Mouse (Mus musculus) adipose tissue, adult 10 weeks (tissue): Measurements from ENCODE around the gene Rp9. TPM values are rescaled to one million over a fixed set of nuclear protein-coding genes. Genes with fewer than 3 reads are reported as not detected.

ENCODE experiments used
- polyA plus RNA-seq: library from polyadenylated mRNA; stranded (reverse); fragments of 350-450 nt; fragmentation: Illumina TruSeq; extraction: RNeasy Lipid Tissue Mini Kit (QIAGEN cat#74804); gene quantifications from one replicate; pipeline ENCODE4 v1.2.3, GENCODE M21; 2014; ENCODE audit warnings: low read depth, low replicate concordance

Rp9 gene
- 44.5 TPM for polyA plus RNA-seq

DNA sequence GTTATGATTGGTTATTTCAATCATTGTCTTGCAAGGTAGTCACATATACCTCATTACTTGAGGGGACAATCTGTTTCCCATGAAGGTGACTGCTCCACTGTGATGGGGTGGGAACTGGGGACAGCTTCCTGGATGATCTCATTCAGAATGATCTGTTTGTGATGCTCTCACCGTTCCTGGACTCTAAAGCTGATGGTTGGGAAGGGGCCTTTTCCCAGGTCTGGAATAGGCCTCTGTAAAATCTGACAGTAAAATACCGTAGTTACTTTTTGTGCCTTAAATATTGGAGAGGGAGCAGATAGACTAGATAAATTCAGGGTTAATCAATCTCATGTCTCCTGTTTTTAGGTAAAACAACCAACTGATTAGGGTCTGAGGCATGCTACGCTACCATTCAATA, at the start of gene Rp9:
Gene Rp9 (minus strand): TSS at position 101 of the 400 bp plus-strand sequence.

DNA sequence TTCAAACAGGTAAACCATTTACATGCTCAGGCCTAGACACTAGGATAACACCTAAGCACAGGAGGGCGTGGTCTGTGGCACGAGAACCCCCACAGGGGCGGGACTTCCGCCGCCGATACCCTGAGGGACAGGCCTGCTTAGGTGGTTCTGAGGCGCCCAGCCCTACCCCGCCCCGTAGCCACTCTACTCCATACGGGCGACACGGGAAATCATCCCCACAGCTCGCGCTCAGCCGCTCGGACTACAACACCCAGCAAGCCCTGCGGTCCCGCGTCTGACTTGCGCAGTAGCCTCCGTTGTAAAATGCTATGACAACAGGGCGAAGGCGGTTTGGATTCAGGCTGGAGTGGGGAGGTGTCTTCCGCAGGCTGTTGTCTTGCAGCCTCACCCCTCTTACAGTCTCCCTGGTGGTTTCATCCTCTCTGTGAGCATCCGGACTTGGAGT, 5.9 kb upstream of the Rp9 start, which contains the start of gene Bbs9:
Gene Bbs9 (plus strand): TSS at position 292 of the 445 bp plus-strand sequence.

DNA sequence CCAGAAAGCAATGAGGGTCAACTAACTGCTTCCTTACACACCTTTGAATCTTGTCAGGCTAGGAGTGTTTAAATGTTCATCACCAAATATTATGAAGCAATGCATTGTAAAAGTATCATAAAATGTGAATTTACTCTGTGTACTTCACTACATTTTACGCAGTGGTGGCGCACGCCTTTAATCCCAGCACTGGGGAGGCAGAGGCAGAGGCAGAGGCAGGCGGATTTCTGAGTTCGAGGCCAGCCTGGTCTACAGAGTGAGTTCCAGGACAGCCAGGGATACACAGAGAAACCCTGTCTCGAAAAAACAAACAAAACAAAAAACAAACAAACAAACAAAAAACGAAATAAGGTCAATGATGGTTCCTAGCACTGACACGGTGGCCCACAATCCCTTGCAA, 15.6 kb downstream of the Rp9 start, which contains the start of gene Gm17545:
Gene Gm17545 (plus strand): TSS at position 301 of the 400 bp plus-strand sequence.

DNA sequence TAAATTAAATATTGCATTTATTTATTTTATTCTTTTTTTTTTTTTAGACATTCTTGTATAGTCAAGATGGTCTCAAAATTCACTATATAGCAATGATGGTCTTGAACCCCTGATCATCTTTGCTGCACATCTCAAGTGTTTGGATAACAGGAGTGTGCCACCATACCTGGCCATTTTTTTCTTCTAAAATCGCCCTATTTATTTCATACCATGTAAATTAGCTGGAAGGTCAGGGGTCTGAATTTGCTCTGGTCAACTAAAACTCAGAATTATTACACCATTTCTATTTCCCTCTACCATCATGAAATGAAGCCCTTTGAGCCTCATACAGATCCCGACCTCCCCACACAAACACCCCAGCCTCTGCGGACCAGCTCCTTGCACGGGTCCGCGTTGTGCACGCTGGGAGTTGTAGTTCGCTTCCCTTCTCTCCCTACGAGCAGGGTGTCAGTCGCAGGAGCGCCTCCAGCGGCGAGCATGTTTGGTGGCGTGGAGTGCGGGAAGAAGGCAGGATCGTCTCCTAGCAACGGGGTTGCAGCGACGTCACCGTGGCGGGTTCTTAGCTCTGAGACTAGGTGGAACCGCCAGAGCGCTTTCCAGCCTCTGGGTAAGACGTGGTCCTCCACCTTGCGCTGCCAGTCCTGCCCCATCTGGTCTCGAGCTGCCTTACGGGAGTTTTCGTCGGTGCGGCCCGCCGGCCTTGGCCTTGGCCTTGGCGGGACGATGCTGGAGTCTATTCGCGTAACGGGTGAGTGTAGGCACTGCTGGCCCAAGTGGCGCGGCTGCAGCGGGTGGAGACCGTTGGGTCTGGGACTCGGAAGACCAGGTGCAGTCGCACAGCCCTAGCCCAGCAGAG, 58.3 kb downstream of the Rp9 start, which contains the start of gene 9530077C05Rik:
Gene 9530077C05Rik (plus strand): TSS at position 512 of the 856 bp plus-strand sequence.

DNA sequence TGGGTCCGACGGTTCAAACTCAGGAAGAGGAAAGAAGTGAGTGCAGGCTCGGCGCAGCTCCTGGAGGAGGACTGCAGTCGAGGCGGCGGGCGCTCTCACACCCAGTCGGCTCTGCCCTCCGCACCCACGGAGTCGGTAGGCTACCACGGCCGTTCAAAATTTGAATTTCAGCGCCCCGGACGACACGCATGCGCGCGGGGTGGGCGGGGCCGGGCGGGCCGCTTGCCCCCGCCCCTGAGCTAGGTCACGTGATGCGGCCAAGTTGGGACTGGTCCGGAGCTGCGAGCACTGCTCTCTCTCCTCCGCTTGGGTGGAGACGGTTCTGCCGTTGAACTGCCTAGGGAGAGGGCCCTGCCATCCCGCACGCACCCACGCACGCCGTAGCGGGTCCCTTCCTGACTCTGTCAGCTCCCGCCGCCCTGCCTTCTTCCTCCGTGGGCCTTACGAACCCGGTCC, 80.5 kb downstream of the Rp9 start, which contains the start of gene Anln:
Gene Anln (minus strand): TSS at position 168 of the 456 bp plus-strand sequence.

Other genes starting within 250 kb of the Rp9 start
- gene Zfp809, start 244.0 kb downstream of the Rp9 start, polyA plus RNA-seq = 40.6 TPM
- gene Zfp599, start 209.8 kb downstream of the Rp9 start, polyA plus RNA-seq = 0.55 TPM
- gene Zfp810, start 162.1 kb downstream of the Rp9 start, polyA plus RNA-seq = 13.2 TPM
- gene Anln, start 80.6 kb downstream of the Rp9 start, polyA plus RNA-seq = 8.1 TPM
- gene 9530077C05Rik, start 58.2 kb downstream of the Rp9 start, polyA plus RNA-seq = 5.6 TPM
- not detected for gene Gm17545, start 15.5 kb downstream of the Rp9 start, polyA plus RNA-seq
- gene Bbs9, start 6.0 kb upstream of the Rp9 start, polyA plus RNA-seq = 10.1 TPM